Mouse (Mus musculus): ENCODE results near the gene Celf2. TPM values are rescaled to one million over a fixed set of nuclear protein-coding genes. Genes with fewer than 3 reads are reported as not detected.

The Celf2 gene
- total RNA-seq, 4 experiments from 2014 or later: 60.0 to 64.8 (median 63.1) TPM

DNA sequence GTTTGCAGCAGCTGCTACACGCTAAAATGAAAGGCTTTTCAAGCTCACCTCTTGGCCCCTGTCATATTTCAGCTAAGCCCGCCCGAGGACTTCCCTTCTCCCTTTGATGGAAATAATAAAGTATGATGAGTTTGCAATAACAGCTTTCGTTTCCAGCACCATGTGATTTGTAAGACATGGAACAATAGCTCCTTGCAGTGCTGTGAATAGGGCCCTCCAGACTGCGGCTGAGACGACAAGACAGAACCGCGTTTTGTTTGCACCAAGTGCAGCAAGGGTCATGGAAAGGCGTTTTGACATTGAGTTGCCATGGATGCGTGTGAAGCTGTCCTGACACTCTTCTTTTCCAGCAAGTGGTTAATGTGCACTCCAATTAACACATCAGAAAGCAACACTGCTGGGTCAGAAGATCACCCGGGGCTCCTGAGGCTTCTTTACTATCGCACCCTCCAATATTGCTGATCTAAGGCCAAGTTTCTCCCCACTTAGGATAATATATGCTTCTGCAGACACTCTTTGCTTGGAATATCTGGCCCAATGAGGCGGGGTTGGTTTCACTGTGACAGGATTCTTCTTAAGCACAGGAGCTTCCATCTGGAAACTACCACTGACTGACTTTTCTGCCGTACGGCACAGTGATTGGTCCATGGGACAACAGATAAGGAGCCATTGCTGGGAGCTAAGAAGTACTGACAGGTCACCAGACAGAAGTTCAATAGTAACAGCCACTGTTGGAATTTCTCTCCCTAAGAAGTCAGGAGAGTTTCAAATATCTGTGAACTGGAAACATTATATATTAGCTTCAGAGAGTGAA lies 301.5 kb downstream of the Celf2 start:
- no peak for DNase-seq (ENCODE audit: low spot score)

DNA sequence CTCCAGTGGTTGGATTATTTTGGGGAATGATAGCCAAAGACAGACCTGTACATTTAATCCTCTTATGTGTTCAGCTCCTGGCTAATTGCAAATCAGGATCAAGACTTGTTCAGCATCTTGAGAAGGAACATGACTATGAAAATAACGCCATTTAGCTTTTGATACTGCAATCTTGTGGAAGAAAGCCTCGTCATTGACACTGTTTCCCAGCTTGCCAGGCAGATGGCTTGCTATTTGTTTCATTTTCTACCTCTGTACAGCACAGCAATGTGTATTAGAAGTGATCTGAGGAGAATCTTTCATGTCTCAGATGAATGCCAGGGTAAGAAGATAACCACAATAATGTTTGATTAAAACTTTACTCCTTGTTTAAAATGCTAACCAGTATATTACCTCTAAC lies 315.9 kb downstream of the Celf2 start:
- DNase-seq (ENCODE audit: low spot score): no peak

DNA sequence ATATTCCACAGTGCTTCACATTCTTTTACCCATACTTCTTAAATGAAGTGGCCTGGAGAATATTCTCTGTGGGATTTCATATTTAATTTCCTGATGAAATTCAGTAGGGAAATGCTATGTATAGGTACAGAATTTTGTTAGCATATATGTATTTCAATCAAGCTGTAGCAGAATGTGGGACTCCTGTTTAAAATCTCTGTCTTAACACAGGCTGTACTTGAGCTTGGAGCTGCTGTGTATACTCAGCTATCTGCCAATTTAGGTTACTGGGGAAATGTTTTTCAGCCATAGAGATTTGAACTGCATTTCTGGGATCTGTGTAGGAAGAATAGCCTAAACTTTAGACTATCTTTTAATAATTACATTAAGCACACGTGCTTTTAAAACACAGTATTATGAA lies 330.2 kb downstream of the Celf2 start:
- no peak for DNase-seq (ENCODE audit: low spot score)

DNA sequence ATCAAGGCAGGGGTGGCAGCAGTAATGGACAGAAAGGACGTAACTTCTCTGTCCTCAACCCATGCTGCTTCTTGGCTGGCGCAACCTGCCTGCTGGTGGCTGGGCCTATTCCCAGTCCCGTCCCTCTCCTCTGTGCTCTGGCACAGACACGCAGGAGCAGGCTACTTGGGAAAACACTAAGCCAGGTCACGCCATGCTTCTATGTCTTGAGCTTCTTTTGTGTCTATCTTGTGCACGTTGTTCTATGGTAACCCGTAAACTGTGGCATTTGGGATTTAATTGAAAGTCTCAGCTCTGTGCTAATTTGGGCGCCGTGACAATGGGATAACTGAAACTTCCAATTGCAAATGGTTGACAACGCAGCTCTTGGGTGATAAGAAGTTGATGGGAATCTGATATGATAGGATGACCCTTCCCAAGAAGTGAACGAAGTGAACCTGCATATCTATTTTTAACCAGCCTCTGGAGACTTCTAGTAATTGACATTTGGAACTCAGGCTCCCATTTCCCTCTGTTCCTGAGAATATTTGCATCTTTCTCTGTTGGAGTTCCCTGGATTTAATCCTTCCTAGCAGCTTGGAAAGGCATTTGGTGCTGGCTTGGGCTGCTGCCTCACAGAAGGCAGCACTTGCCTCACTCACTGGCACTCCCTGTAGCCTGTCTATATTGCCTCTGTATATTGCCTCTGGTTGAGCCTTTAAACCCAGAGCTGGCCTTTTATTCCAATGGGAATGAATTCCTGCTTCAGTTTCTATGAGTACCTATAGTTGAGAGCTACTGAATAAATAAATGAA lies 335.9 kb downstream of the Celf2 start:
- DNase-seq (ENCODE audit: low spot score): no peak

DNA sequence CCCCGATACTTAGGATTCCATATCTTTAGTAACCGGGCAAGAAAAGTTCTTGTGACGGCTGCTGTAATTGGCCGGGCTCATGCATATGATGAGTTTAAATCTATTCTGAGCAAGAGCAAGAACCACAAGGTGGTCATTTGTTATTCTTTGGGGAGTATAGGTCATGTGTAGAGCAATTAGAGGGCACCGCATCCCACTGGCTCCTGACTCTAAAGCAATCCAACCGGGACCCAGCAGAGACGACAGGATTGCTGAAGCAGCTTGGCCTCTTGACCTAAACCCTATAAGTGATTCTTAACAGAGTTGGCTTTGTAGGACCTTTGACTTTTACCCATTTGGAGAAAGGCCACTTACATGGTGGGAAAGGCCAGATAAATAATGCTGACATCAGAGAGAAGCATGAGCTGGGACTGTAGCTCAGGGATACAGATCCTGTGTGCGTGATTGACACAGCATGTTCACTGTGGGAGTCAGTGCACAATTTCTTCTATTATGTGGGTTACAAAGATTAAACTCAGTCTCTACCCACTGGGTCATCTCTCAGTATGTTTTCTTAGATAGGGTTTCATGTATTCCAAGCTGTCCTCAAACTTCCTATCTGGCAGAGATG lies 338.2 kb downstream of the Celf2 start:
- DNase-seq (ENCODE audit: low spot score): no peak

DNA sequence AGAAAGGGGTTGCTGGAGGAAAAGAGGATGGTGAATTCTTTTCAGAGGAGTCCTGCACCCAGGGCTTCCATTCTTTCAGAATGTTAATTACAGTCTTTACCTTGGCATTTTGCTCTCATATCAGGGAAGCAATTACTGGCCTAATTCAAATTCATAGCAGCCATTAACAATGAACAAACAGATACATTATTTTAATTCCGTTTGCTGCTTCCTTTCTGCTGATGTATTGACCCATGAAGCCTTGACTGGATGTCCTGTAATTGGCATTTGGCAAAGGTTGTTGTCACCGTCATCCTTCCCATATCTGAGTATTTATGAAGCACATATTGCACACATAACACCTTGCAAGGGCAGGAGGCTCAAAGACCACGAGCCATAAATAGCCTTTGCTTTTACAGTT lies 343.6 kb downstream of the Celf2 start:
- DNase-seq (ENCODE audit: low spot score): no peak

DNA sequence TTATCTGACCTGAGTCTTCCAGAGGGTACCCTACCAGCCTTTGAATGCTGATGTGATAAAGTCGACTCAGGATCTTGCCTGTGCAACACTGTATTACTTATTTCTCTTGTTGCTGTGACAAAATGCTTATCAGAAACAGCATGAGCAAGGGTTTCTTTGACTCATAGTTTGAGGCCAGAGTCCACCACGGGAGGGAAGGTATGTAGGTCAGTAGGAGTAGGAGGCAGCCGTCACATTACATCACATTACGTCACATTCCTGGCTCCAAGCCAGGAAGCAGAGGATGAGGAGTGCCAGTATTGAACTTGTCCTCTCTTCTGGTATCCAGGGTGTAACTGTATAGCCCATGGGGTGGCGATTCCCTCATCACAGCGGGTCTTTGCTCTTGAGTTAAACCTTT lies 349.3 kb downstream of the Celf2 start:
- no peak for DNase-seq (ENCODE audit: low spot score)

DNA sequence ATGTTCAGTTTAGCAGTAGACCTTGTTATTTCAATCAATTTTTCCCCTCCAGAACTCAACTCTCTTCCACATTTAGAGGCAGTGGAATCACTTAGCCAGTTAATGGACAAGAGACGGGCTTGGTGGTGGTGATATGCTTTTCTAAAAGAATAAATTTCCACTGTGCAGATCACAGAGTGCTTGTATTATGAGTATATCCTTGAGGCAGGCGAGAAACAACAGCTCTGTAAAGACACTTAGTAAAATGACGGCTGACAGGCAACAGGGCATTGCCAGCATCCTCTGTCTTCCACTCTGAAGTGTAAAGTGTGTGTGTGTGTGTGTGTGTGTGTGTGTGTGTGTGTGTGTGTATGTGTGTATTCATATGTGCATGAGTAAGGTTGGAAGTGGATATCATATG lies 362.1 kb downstream of the Celf2 start:
- DNase-seq (ENCODE audit: low spot score): no peak

DNA sequence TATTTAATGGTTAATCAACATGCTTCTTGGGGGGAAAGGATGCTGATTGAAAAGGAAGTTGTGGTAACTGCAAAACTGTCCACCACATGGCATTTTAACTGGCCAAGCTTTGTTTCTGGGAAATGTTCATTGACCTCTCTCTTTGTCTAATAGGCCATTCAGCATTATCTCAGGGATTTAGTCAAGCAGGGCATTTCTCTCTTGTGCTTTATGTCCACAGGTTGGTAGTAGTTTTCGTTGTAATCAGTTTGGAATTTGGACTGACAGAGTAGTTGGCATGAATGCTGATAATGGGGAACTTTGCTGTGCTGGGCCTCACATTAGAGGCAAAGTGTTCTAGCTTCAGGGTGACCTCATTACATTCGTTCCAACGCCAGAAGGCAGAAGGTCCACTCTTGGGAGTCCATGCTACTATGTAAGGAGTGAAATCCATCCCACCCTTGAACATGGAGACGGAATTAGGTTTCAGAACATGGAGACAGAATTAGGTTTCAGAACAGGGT lies 363.8 kb downstream of the Celf2 start:
- no peak for DNase-seq (ENCODE audit: low spot score)

DNA sequence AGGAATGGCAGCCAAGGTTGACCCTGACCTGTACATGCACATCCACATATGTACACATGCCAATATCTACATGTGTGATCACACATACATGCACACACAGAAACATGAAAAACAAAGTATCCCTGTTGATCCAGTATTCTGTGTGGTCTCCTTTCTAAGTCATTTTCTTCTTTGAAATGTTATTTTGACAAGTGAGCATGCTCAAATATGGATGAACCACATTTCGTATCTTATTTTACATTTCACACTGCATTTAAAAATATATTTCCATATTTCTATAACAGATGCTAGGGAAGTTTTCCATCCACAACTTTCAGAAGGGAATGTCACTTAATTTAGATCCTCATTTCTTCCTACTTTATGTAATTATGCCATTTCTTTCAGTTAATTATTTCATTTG lies 364.5 kb downstream of the Celf2 start:
- no peak for DNase-seq (ENCODE audit: low spot score)

DNA sequence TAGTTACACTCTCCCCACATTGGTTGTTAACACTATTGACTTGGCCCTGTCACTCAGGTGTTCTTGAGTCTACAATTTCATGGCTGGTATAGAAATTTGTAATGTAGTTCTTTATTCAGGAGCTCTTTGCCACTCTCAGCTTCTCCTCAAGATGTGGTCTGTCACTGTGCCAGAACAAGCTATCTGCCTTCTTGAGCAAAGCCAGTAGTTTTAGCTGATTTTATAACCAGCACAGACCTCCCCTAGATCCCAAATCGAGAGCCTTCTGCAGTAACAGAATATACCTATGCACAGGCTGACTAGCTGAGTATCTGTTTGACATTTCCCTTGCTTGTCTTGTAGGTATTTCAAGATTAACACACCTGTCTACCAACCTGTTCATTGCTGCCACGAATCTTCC lies 386.0 kb downstream of the Celf2 start:
- DNase-seq (ENCODE audit: low spot score): no peak

DNA sequence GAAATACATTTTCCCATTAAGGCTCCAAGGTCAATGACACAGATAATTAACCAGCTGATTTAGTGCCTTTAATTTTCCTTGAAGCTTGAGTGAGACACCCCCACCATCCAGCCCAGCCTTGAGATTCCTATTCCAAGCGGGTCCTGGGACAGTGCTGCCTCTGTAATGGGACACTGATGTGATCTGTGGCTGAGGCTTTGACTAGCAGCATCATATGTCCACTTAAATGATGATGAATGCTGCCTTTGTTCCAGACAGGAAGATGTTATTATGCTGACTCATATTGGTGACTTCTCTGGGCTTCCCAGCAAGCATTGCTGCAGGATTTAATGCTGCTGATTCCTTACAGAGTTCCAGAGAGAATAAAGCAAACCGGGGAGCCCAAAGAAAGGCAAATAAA lies 393.6 kb downstream of the Celf2 start:
- no peak for DNase-seq (ENCODE audit: low spot score)

DNA sequence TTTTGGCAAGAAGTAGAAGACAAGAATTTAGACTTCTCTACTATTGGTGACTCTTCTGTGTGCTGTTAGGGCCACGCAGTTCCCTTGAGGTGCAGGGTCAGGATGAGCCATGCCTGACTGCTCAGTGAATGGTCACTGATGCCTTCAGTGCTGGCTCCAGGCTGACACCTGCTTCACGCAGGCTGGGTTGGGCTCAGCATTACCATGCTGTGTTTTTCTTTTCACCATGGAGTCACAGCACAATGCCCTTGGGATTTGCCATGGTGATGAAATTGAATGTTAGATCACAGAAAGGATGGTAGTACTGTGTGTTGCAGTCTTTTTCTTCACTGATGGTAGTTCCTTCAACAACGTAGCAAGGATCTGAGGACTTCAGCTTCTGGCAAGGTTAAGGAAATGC lies 394.2 kb downstream of the Celf2 start:
- no peak for DNase-seq (ENCODE audit: low spot score)

DNA sequence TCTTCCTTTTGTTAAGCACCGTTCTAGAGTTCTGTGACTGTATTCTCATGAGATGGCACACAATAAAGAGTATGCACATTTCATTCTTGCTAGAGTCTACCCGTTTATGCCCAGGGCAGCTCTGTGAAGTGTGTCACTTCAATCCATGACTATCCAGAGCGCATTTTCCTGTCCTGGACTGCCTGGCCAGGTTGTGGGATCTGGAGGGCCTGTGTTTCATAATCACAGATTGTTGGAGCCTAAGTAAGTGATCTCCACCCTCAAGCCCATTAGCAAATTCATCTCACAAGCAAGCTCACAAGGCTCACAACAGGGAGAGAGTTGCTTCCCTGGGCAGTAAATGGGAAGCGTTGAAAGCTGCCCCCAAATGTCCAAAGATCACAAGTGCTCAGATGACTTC lies 395.6 kb downstream of the Celf2 start:
- DNase-seq (ENCODE audit: low spot score): no peak

DNA sequence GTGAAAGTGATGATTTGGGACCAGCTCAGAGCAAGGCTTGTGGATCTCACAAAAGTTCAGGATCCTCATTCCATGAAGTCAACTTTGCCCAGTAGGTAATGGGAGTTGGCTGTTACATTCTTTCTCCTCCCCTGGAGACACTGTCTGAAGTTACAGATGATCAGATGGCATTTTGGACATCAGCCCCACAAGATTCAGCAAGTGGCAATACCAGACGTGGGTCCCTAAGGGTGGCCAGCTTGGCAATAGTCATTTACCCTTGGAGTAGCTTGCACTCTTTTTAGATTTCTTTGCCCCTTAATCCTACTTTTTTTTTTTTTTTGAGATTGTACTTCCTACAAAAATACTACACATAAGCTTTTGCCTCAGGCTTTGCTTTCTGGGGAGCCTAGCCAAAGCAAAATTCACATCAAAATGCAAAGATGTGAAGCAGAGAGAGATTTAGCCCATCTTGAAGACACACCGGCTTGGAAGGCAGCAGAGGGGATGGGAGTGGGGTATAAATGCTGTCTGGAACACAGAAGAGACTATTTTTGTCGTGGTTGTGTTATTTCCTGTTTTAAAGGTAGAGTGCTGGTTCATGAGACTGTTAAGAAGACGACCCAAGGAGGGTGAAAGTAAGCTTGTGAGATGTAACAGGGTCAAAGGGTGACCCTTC lies 397.1 kb downstream of the Celf2 start:
- DNase-seq (ENCODE audit: low spot score): no peak

DNA sequence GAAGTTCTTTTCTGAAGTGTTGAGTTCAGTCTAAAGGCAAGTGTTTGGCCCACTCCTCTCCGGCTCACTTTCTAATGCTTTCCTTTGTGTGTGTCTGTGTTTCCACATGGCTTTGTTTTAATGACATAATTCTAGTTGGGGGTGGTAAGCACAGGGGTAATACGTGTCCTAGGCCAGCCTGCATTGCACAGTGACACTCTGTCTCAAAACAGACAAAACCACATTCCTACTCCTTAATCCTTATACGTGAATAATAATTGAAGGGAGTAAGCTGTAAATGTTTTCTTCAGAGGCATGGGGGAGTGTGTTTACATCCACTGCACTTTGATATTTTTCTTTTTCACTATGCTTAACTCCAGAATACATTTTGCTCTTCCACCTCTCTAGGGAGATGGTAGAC lies 415.9 kb downstream of the Celf2 start:
- no peak for DNase-seq (ENCODE audit: low spot score)

DNA sequence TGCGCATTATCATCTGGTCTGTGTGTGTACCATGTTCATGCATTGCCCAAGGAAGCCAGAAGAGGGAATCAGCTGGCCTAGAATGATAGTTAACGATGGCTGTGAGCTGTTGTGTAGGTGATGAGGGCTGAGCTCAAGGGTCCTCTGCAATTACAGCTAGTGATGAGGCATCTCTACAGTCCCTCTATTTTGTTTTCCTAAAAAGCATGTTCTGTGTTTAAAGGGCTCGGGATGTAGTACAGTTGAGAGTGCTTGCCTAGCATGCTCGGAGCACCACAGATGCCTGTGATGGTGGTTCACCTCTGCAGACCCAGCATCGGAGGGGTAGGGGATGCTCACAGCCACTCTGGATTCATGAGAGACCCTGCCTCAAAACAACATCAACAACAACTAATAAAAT lies 416.7 kb downstream of the Celf2 start:
- no peak for DNase-seq (ENCODE audit: low spot score)

DNA sequence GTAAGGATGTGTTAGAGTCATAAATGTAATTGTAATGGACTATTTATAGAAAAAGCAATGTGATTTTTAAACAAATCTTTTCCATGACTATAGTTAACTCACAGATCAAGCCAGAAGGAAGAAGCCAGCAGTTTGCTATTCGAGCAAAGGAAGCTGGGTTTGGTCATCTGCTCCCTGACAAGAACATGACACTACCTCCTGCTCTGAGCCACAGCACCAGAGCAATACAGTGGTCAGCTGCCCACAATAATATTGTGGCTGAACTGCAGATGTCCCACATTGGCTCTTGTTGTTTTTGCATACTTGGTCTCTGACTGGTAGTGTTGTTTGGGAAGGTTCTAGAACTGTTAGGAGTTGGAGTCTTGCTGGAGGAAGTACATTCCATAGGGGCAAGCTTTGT lies 418.9 kb downstream of the Celf2 start:
- DNase-seq (ENCODE audit: low spot score): no peak

DNA sequence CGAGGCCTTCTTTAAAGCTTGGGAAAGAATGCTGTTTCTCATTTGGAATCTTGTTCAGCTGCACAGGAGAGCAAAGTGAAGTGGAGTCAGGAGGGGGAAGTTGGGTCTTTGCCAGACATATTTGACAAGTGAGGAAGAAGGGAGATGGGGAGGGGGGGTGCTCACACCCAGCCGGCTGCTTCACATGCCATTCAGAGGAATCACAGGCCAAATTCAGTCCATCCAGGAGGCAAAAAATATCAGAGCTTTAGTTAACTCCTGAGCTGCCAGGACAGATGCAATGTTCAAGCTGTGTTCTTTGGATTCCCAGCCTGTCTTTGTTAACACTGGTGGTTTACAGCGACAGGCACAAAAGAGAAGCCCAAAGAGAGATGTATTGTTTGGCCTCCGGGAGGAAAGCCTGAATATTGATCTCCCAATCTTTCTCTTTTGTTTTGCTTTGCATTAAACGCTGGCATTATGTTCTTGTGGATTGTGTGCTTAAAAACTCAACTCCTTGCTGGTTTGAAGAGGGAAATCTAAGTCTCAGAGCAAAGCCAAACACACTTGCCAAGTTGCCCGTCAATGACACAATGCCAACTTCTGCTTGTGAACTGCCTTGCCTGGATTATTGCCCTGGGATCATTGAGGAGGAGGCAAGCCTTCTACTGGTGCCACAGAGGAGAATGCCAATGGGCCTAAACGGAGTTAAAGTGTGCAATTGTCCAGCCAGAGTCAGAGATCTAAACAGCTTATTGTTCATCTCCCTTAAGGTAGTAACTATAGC lies 420.1 kb downstream of the Celf2 start:
- DNase-seq (ENCODE audit: low spot score): peak; percentile 71

DNA sequence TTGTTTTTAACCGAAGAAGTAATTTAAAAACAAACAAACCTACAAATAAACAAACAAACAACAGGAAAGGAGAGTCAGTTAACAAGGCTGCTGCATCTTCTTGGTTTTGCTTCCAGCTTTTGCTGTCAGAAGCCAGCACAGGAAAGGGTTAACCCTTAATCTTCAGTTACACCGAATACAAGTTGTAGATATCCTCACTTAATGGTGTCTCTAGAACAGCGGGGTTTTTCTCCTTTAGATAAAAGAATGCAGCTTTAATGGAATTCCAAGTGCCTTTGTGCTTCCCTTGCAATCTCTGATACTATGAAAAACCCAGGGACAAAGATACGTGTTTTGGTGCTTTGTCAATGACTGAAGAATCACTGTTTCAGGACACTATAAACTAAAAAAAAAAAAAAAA lies 420.8 kb downstream of the Celf2 start:
- no peak for DNase-seq (ENCODE audit: low spot score)

DNA sequence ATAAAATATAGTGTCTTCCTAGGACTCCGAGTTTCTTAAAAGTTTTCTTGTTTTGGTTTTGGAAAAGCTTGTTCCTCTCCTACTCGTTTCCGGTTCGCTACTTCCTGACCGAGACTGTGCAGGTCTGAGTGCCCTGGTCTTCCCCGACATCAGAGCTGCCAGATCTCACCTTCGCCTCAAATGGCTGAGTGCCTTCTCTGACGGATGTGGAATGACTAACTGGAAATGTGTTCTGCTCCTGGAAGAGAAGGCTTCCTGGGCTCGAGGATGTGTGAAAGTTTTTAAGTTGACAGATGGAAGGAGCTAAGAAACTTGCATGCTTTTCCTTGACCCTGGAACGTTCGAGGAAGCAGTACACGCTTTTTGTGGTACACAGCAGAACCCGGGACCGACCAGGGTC lies 421.9 kb downstream of the Celf2 start:
- DNase-seq (ENCODE audit: low spot score): peak; percentile 37
